Mouse (Mus musculus): ENCODE results near the gene Cebpa. TPM values are rescaled to one million over a fixed set of nuclear protein-coding genes. Genes with fewer than 3 reads are reported as not detected.

The Cebpa gene
- total RNA-seq (2012; rRNA removed) (1.7 and 2.3 TPM in 2 replicates), polyA plus RNA-seq (2012; ENCODE audit: insufficient read depth in 1 of 2, insufficient read length in 2 of 2, low read depth in 1 of 2, low replicate concordance in 2 of 2, missing spikeins in 1 of 2) (1 to 10 TPM in 1 of 2 experiments, not detected in 1; 4.4 TPM)

GRCm38 (mm10) chr7:35118841-35119413 lies at the start of gene Cebpa:
Gene Cebpa, plus strand, starts transcription at chr7:35119293.
- no peaks in the 10 kb centered on the region for H3K79me2 ChIP-seq (ENCODE audit: control insufficient read depth, insufficient read depth, low read length, poor library complexity)
- H3K27me3 ChIP-seq (ENCODE audit: control insufficient read depth in 1 of 2, insufficient read depth in 2 of 2, low read length in 2 of 2): peaks cover 0 to 3% of the 10 kb centered on the region in 2 experiments; a peak in 2 of 4 replicates
- H3K36me3 ChIP-seq (ENCODE audit: control insufficient read depth in 1 of 2, insufficient read depth in 2 of 2, low read length in 2 of 2): no peaks in the 10 kb centered on the region
- H3K27ac ChIP-seq (ENCODE audit: control insufficient read depth, low read depth, low read length): peak within 1 kb of the TSS; percentile 28; the same call in 1 of the 2 replicates
- H3K4me3 ChIP-seq (ENCODE audit: control insufficient read depth in 1 of 2, insufficient read depth in 1 of 2, low read depth in 2 of 2, low read length in 2 of 2): peak within 1 kb of the TSS; percentile 30 to 47; a peak in 3 of 4 replicates
- no peaks in the 10 kb centered on the region for H3K4me1 ChIP-seq (ENCODE audit: control insufficient read depth in 1 of 2, insufficient read depth in 2 of 2, low read length in 2 of 2)
- peak; percentile 67 for DNase-seq (ENCODE audit: low read depth, low spot score)
- TF ChIP-seq POLR2AphosphoS5 (IDR thresholded peaks at IDR 0.05; ENCODE audit: borderline replicate concordance, low read depth, low read length) (no peak), UBTF (IDR thresholded peaks at IDR 0.05; ENCODE audit: borderline replicate concordance, insufficient read depth, low read depth, low read length) (no peak), GATA1 (IDR thresholded peaks at IDR 0.05; ENCODE audit: low read depth, low read length) (no peak), TBP (IDR thresholded peaks at IDR 0.05; ENCODE audit: low read depth, low read length) (peak; percentile 88), POLR2A (IDR thresholded peaks at IDR 0.05; ENCODE audit: control insufficient read depth in 1 of 2, insufficient read depth in 1 of 2, low read depth in 1 of 2, low read length in 2 of 2, poor library complexity in 1 of 2) (peak; percentile 66 to 73; a peak in 3 of 4 replicates), CTCF (IDR thresholded peaks at IDR 0.05 in 2 of 3, conservative IDR thresholded peaks at IDR 0.05 in 1 of 3; ENCODE audit: control insufficient read depth in 1 of 3, insufficient read depth in 1 of 3, low read depth in 2 of 3, low read length in 3 of 3, poor library complexity in 1 of 3, severe bottlenecking in 1 of 3) (peak; percentile 43 to 65 (median 55); a peak in 5 of 6 replicates), MAX (IDR thresholded peaks at IDR 0.05; ENCODE audit: low read length) (0 out of 2 replicates have a peak, but pooled peaks have one; percentile 17), USF2 (IDR thresholded peaks at IDR 0.05; ENCODE audit: borderline replicate concordance in 1 of 2, insufficient read depth in 1 of 2, low read depth in 1 of 2, low read length in 2 of 2) (no peak), HCFC1 (IDR thresholded peaks at IDR 0.05; ENCODE audit: low read depth, low read length) (0 out of 2 replicates have a peak, but pooled peaks have one; percentile 50), RAD21 (IDR thresholded peaks at IDR 0.05; ENCODE audit: low read depth, low read length) (peak; percentile 14), ETS1 (IDR thresholded peaks at IDR 0.05; ENCODE audit: low read depth, low read length) (no peak), ELF1 (IDR thresholded peaks at IDR 0.05; ENCODE audit: low read depth, low read length) (no peak), MXI1 (IDR thresholded peaks at IDR 0.05; ENCODE audit: low read depth, low read length) (no peak; the same call in 1 of the 2 replicates), NELFE (IDR thresholded peaks at IDR 0.05; ENCODE audit: low read depth, low read length) (peak; percentile 54), SMC3 (IDR thresholded peaks at IDR 0.05; ENCODE audit: low read depth, low read length) (peak; percentile 36), MYC (IDR thresholded peaks at IDR 0.05; ENCODE audit: low read depth, low read length) (no peak), MYB (IDR thresholded peaks at IDR 0.05; ENCODE audit: low read depth, low read length) (no peak)
- no peaks in the 10 kb centered on the region for H3K9me3 ChIP-seq (replicated peaks; ENCODE audit: insufficient read depth, low read length)
- H3K9ac ChIP-seq (ENCODE audit: control insufficient read depth, low read depth, low read length, poor library complexity, severe bottlenecking): peak within 1 kb of the TSS; percentile 53

DNA sequence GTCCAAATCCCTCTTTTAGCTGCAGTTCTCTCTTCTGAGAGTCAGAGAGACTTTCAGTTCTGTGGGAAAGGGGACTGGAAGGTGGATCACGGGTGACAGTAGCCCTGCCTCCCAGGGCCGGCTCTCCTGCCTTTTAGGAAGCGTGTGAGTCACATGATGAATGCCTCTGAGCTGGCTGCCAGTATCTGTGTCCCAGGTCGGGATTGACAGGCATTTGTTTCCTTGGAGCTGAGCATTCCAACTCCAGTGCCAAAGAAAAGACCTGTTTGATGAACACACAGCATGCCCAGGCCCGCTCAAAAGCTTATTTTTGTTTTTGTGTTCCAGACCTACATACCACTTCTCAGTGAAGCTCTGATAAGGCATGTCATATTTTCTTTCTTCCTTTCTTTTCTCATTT lies 42.4 kb upstream of the Cebpa start:
- Histone ChIP-seq H3K27ac (ENCODE audit: control insufficient read depth, low read depth, low read length) (no peak overlapping the region), H3K79me2 (ENCODE audit: control insufficient read depth, insufficient read depth, low read length, poor library complexity) (no peaks in the 10 kb centered on the region), H3K36me3 (ENCODE audit: control insufficient read depth in 1 of 2, insufficient read depth in 2 of 2, low read length in 2 of 2) (no peaks in the 10 kb centered on the region), H3K9me3 (replicated peaks; ENCODE audit: insufficient read depth, low read length) (no peaks in the 10 kb centered on the region), H3K4me1 (ENCODE audit: control insufficient read depth in 1 of 2, insufficient read depth in 2 of 2, low read length in 2 of 2) (no peaks in the 10 kb centered on the region), H3K9ac (ENCODE audit: control insufficient read depth, low read depth, low read length, poor library complexity, severe bottlenecking) (no peak overlapping the region), H3K4me3 (ENCODE audit: control insufficient read depth in 1 of 2, insufficient read depth in 1 of 2, low read depth in 2 of 2, low read length in 2 of 2) (no peak overlapping the region), H3K27me3 (ENCODE audit: control insufficient read depth in 1 of 2, insufficient read depth in 2 of 2, low read length in 2 of 2) (peaks cover 2 to 8% of the 10 kb centered on the region in 2 experiments; a peak in 3 of 4 replicates)
- no peak for TF ChIP-seq TAL1 (IDR thresholded peaks at IDR 0.05; ENCODE audit: low read length)
- TF ChIP-seq HCFC1 (IDR thresholded peaks at IDR 0.05; ENCODE audit: low read depth, low read length): no peak
- TF ChIP-seq POLR2A (IDR thresholded peaks at IDR 0.05; ENCODE audit: control insufficient read depth in 1 of 2, insufficient read depth in 1 of 2, low read depth in 1 of 2, low read length in 2 of 2, poor library complexity in 1 of 2): no peak
- TF ChIP-seq KAT2A (conservative IDR thresholded peaks at IDR 0.05; ENCODE audit: low read depth, low read length): no peak
- no peak for TF ChIP-seq CTCF (IDR thresholded peaks at IDR 0.05 in 2 of 3, conservative IDR thresholded peaks at IDR 0.05 in 1 of 3; ENCODE audit: control insufficient read depth in 1 of 3, insufficient read depth in 1 of 3, low read depth in 2 of 3, low read length in 3 of 3, poor library complexity in 1 of 3, severe bottlenecking in 1 of 3)
- TF ChIP-seq ZNF384 (IDR thresholded peaks at IDR 0.05; ENCODE audit: low read depth, low read length): no peak
- no peak for TF ChIP-seq SIN3A (IDR thresholded peaks at IDR 0.05; ENCODE audit: low read length)
- no peak for TF ChIP-seq CHD1 (IDR thresholded peaks at IDR 0.05; ENCODE audit: low read depth, low read length)
- no peak for TF ChIP-seq EP300 (IDR thresholded peaks at IDR 0.05; ENCODE audit: low read depth in 1 of 2, low read length in 2 of 2)
- TF ChIP-seq MXI1 (IDR thresholded peaks at IDR 0.05; ENCODE audit: low read depth, low read length): no peak
- TF ChIP-seq BHLHE40 (IDR thresholded peaks at IDR 0.05; ENCODE audit: borderline replicate concordance, low read depth, low read length): no peak
- TF ChIP-seq E2F4 (IDR thresholded peaks at IDR 0.05; ENCODE audit: borderline replicate concordance, low read depth, low read length): no peak
- TF ChIP-seq ZKSCAN1 (IDR thresholded peaks at IDR 0.05; ENCODE audit: low read depth, low read length): no peak
- no peak for TF ChIP-seq GATA1 (IDR thresholded peaks at IDR 0.05; ENCODE audit: low read depth, low read length)
- TF ChIP-seq MEF2A (IDR thresholded peaks at IDR 0.05; ENCODE audit: extremely low read depth, insufficient replicate concordance, low read depth, low read length, poor library complexity, severe bottlenecking): no peak
- no peak for TF ChIP-seq USF2 (IDR thresholded peaks at IDR 0.05; ENCODE audit: borderline replicate concordance in 1 of 2, insufficient read depth in 1 of 2, low read depth in 1 of 2, low read length in 2 of 2)
- TF ChIP-seq MAX (IDR thresholded peaks at IDR 0.05; ENCODE audit: low read length): no peak
- no peak for TF ChIP-seq NELFE (IDR thresholded peaks at IDR 0.05; ENCODE audit: low read depth, low read length)
- no peak for DNase-seq (ENCODE audit: low read depth, low spot score)
